Mouse (Mus musculus) lung, embryonic 16.5 days (tissue): ENCODE measurements around the gene Gal. TPM values are rescaled to one million over a fixed set of nuclear protein-coding genes. Genes with fewer than 3 reads are reported as not detected.

Experiments used
- ATAC-seq: fragments of 200-750 bp; cut with Nextera tagmentation; 2 replicates; pipeline ENCODE4 v1.8.0; 2017; ENCODE audit warnings: low read depth, mild to moderate bottlenecking, moderate library complexity
- H3K27ac ChIP-seq: fragments of 300-500 bp; sonication (generic); 2 replicates; pipeline ENCODE4 v1.5.1; 2014; ENCODE audit warnings: mild to moderate bottlenecking, control low read depth, low read length
- H3K27me3 ChIP-seq: fragments of 300-500 bp; sonication (generic); 2 replicates; pipeline ENCODE4 v1.6.1; 2014; ENCODE audit warnings: low read depth, low read length, mixed read lengths; ENCODE audit not compliant: control insufficient read depth, insufficient read depth
- H3K36me3 ChIP-seq: fragments of 300-500 bp; sonication (generic); 2 replicates; pipeline ENCODE4 v1.6.1; 2014; ENCODE audit warnings: low read length; ENCODE audit not compliant: control insufficient read depth, insufficient read depth
- H3K4me1 ChIP-seq: fragments of 300-500 bp; sonication (generic); replicated peaks from 2 replicates; pipeline ENCODE4 v1.6.1; 2014; ENCODE audit warnings: low read length, mixed read lengths; ENCODE audit not compliant: control insufficient read depth, insufficient read depth
- H3K4me2 ChIP-seq: fragments of 300-500 bp; sonication (generic); 2 replicates; pipeline ENCODE4 v1.6.1; 2014; ENCODE audit warnings: low read depth, low read length, control low read depth
- H3K4me3 ChIP-seq: fragments of 300-500 bp; sonication (generic); 2 replicates; pipeline ENCODE4 v1.5.1; 2014; ENCODE audit warnings: mild to moderate bottlenecking, low read length, control low read depth
- H3K9ac ChIP-seq: fragments of 300-500 bp; sonication (generic); 2 replicates; pipeline ENCODE4 v1.6.1; 2014; ENCODE audit warnings: low read length, control low read depth
- H3K9me3 ChIP-seq: fragments of 300-500 bp; sonication (generic); 2 replicates; pipeline ENCODE4 v1.6.1; 2016; ENCODE audit warnings: low read length; ENCODE audit not compliant: control insufficient read depth
- WGBS: fragments of 180-500 bp; shearing (Covaris S2); extraction: QIAGEN DNeasy Blood & Tissue Kit; methylation state at CpG from one replicate; pipeline ENCODE4 v1.1.7; 2014; 5-methylcytosine and 5-hydroxymethylcytosine counted together
- polyA plus RNA-seq: library from polyadenylated mRNA; unstranded; fragments of >200 nt; fragmentation: Nextera tagmentation; extraction: Ambion mirVana; gene quantifications from 2 replicates; pipeline ENCODE4 v1.2.1, GENCODE M21; 2015

Gene Gal
- polyA plus RNA-seq: 1.3 and 2.8 TPM in 2 replicates

DNA sequence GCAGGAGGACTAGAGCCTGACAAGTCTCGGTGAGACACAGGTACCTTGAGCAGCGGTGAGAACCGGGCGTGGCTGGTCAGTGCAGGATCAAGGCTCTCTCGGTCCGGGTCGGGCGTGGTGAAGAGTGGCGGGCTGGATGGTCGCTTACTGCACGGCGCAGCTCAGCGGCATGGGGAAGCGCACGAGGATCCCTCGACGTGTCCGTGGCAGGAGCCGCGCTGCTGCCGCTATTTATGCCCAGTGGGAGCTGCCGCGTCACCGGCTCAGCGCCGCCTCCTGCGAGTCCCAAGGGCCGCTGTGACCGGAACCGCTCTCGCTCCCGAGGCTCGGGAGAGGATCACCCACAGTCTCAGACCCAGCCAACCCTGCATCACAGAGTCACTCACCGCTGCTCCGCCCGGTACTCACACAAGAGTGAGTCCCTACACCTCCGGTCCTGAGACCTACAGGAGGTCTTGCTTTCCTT is at the start of gene Gal:
Gene Gal (minus strand): TSS at position 277 of the 466 bp plus-strand sequence.
- peaks cover 18% of the 10 kb centered on the region for H3K27me3 ChIP-seq
- peak; percentile 53 for ATAC-seq
- peak within 1 kb of the TSS; percentile 57 for H3K4me2 ChIP-seq
- 0 out of 2 replicates have a peak, but pooled peaks cover 2% of the 10 kb centered on the region for H3K9me3 ChIP-seq
- H3K9ac ChIP-seq: peak within 1 kb of the TSS; percentile 36; the same call in 1 of the 2 replicates
- H3K27ac ChIP-seq: no peak within 1 kb of the TSS
- H3K36me3 ChIP-seq: no peaks in the 10 kb centered on the region
- peak within 1 kb of the TSS; percentile 38 for H3K4me3 ChIP-seq
- 2% methylated on average over 37 of the region's 37 CpGs for WGBS
- H3K4me1 ChIP-seq: peaks cover 2% of the 10 kb centered on the region; the same call in 1 of the 2 replicates

DNA sequence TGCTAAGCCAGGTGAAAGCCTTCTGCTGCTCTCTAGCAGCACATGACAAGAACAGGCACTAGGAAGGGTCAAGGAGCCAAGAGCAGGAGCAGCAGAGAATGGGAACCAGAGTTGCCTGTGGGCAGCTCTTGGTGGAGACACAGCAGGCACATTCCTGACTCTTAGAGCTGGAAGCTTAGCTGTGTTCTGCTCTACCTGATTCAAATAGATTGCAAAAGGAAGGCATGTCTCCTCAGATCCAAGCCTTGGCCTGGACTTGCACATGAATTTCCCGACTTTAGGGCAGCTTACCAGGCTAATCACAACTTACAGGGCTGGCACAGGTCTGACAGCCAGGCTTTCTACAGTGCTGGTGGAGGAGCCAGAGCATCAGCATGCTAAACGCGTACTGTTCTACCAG is 45.6 kb upstream of the Gal start:
- Histone ChIP-seq H3K36me3 (peaks cover 75% of the 10 kb centered on the region), H3K9ac (no peak overlapping the region), H3K4me3 (no peak overlapping the region), H3K9me3 (no peaks in the 10 kb centered on the region), H3K4me1 (no peaks in the 10 kb centered on the region), H3K4me2 (no peak overlapping the region), H3K27me3 (no peaks in the 10 kb centered on the region), H3K27ac (no peak overlapping the region)
- no peak for ATAC-seq
- 97% methylated on average over 3 of the region's 3 CpGs for WGBS

DNA sequence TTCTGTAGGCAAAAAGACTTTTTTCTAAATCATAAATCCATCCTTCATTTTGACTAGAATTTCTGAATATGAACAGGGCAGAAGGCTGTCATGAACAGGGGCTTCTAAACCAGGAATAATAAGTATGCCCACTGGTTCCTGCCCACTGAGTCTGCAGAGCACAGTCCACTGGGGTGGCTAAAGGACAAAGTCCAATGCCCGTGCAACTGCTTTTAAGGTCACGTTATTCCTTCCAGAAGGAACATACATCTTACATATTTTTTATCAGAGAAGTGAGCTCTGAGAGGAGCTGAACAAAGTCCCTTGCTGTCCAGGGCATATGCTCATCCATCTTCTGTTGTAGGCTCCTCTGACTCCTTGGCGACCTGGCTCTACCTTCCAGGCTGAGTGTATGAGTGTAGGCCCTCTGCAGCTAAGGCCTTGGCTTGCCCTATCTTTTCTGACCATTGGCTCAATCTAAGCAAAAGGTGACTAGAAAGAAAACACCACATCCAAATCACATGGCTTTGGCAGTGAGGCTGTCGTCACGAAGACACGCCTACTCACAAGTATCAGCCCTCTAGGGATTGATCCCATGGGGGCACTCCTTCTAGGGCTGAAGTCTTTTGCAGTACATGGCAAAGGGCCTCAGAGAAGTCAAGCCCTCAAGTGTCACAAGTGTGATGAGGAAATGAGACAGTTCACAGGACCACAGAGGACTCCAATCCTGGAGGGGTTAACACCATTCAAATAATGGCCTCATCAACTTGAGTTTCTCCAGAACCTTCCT is 44.2 kb upstream of the Gal start:
- peaks cover 67% of the 10 kb centered on the region for H3K36me3 ChIP-seq
- no peak overlapping the region for H3K9ac ChIP-seq
- H3K4me3 ChIP-seq: no peak overlapping the region
- H3K9me3 ChIP-seq: no peaks in the 10 kb centered on the region
- no peak overlapping the region for H3K4me2 ChIP-seq
- H3K4me1 ChIP-seq: no peaks in the 10 kb centered on the region
- WGBS: 89% methylated on average over 6 of the region's 6 CpGs
- no peaks in the 10 kb centered on the region for H3K27me3 ChIP-seq
- ATAC-seq: no peak
- H3K27ac ChIP-seq: no peak overlapping the region

- Histone ChIP-seq H3K27me3 (no peaks in the 10 kb centered on the region), H3K36me3 (peaks cover 67% of the 10 kb centered on the region), H3K27ac (no peak overlapping the region), H3K4me1 (no peaks in the 10 kb centered on the region), H3K9ac (no peak overlapping the region), H3K4me3 (no peak overlapping the region), H3K9me3 (no peaks in the 10 kb centered on the region), H3K4me2 (no peak overlapping the region)
- no peak for ATAC-seq
- WGBS: 94% methylated on average over 4 of the region's 4 CpGs
Observed at GRCm38 (mm10) chr19:3457700-3458099, 43.4 kb upstream of the Gal start.

GRCm38 (mm10) chr19:3451649-3452048 is 37.3 kb upstream of the Gal start:
- H3K9me3 ChIP-seq: no peaks in the 10 kb centered on the region
- H3K36me3 ChIP-seq: peaks cover 20% of the 10 kb centered on the region
- H3K4me3 ChIP-seq: no peak overlapping the region
- H3K27me3 ChIP-seq: no peaks in the 10 kb centered on the region
- 39% methylated on average over 6 of the region's 6 CpGs for WGBS
- peak; percentile 44 for ATAC-seq
- no peak overlapping the region for H3K27ac ChIP-seq
- H3K9ac ChIP-seq: no peak overlapping the region
- H3K4me2 ChIP-seq: no peak overlapping the region
- no peaks in the 10 kb centered on the region for H3K4me1 ChIP-seq

DNA sequence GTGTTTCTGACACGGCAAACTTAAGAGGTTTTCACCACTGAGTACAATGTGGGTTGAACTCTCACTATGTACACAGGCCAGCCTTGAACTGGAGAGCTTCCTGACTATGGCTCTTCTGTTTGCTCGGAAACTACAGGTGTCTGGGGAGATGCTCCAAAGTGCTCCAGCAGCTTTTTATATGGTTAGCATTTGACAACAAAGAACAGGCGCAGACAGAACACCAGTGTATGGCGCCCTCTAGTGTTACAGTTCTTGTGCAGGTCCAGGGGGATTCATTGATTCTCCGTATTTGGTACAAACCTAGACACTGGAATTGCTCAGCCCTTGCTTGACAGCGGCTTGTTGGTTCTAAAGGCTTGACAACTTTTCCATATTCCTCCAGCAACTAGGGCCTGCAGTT is 36.8 kb upstream of the Gal start:
- no peak overlapping the region for H3K9ac ChIP-seq
- 18% methylated on average over 6 of the region's 6 CpGs for WGBS
- H3K4me3 ChIP-seq: no peak overlapping the region
- H3K4me2 ChIP-seq: no peak overlapping the region
- ATAC-seq: peak; percentile 66; the same call in 1 of the 2 replicates
- H3K36me3 ChIP-seq: peaks cover 18% of the 10 kb centered on the region
- H3K27me3 ChIP-seq: no peaks in the 10 kb centered on the region
- H3K9me3 ChIP-seq: no peaks in the 10 kb centered on the region
- H3K27ac ChIP-seq: no peak overlapping the region
- no peaks in the 10 kb centered on the region for H3K4me1 ChIP-seq

- ATAC-seq: no peak
- Histone ChIP-seq H3K36me3 (peaks cover 14% of the 10 kb centered on the region), H3K4me3 (no peak overlapping the region), H3K4me2 (no peak overlapping the region), H3K9me3 (no peaks in the 10 kb centered on the region), H3K9ac (no peak overlapping the region), H3K27ac (no peak overlapping the region), H3K27me3 (no peaks in the 10 kb centered on the region), H3K4me1 (no peaks in the 10 kb centered on the region)
- WGBS: 80% methylated on average over 3 of the region's 3 CpGs
Observed at GRCm38 (mm10) chr19:3450714-3451113, 36.4 kb upstream of the Gal start.

DNA sequence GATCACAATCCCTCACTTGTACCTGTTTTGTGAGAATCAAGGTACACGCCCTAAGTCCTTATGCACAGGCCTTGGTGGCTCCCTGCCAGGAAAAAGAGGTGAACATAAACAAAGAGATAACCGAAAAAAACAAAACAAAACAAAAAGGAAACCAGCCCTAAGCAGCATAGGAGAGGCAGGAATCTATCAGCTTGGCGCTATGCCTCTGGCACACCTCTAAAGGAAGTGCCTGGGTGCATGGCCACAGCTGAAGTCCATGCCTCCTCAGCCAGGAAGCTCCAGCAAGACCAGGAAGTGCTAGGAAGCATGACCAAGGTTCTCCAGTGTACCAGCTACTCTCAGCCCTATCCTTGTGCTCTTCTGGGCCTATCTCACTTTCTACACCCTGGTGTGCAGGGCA is 34.9 kb upstream of the Gal start:
- Histone ChIP-seq H3K27me3 (no peaks in the 10 kb centered on the region), H3K4me1 (no peaks in the 10 kb centered on the region), H3K4me2 (no peak overlapping the region), H3K9me3 (no peaks in the 10 kb centered on the region), H3K36me3 (peaks cover 3% of the 10 kb centered on the region; the same call in 1 of the 2 replicates), H3K4me3 (no peak overlapping the region), H3K9ac (no peak overlapping the region), H3K27ac (peak overlapping the region; percentile 10; the same call in 1 of the 2 replicates)
- WGBS: 47% methylated on average over 3 of the region's 3 CpGs
- ATAC-seq: no peak

- WGBS: 65% methylated on average over 3 of the region's 3 CpGs
- H3K4me2 ChIP-seq: no peak overlapping the region
- H3K27ac ChIP-seq: no peak overlapping the region
- H3K9me3 ChIP-seq: no peaks in the 10 kb centered on the region
- H3K27me3 ChIP-seq: no peaks in the 10 kb centered on the region
- no peak overlapping the region for H3K4me3 ChIP-seq
- no peaks in the 10 kb centered on the region for H3K4me1 ChIP-seq
- H3K9ac ChIP-seq: no peak overlapping the region
- H3K36me3 ChIP-seq: no peaks in the 10 kb centered on the region
- ATAC-seq: no peak
Observed at GRCm38 (mm10) chr19:3447348-3447747, 33.0 kb upstream of the Gal start.
